Mouse (Mus musculus): Measurements from ENCODE around the gene Scap.

DNA sequence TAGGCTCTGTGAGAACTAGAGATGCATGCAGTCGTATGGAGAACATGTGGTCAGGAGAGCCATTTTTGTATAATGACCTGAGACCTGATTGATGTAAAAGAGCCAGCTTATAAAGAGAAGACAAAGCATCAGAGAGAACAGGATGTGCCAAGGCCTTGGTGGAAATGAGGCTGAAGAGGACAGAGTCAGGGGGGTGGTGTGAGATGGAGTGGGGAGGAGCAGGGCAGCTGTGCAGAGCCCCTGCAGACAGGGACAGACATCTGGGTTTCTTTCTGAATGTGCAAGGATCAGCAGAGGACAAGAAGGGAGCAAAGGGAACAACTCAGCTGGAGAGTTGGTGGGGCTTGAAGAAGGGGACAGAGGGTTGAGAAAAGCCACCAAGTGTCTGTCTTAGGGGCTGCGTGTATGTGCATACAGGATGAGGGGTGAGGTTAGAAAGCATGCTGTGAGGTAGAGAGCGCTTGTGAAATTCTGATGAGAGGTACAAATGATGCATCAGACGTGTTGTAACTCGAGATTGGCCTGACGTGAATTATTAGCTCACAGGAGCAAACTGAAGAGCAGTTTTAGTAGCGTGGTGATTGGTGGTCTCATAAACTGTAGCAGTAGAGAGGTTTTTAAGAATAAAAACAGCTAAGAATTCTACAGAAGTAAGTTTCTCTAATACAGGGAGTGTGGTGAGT lies 12.1 kb downstream of the Scap start:
- TF ChIP-seq CTCF (conservative IDR thresholded peaks at IDR 0.05 in 1 of 2, IDR thresholded peaks at IDR 0.05 in 1 of 2; ENCODE audit: low read depth in 2 of 2, low read length in 2 of 2) (no peak), MEF2A (IDR thresholded peaks at IDR 0.05; ENCODE audit: borderline replicate concordance, low read depth, low read length) (no peak), E2F4 (IDR thresholded peaks at IDR 0.05; ENCODE audit: insufficient replicate concordance, low read depth, low read length) (no peak), GABPA (IDR thresholded peaks at IDR 0.05; ENCODE audit: insufficient replicate concordance, low read depth, low read length) (no peak), ZNF384 (IDR thresholded peaks at IDR 0.05; ENCODE audit: low read depth, low read length) (no peak), TBP (conservative IDR thresholded peaks at IDR 0.05; ENCODE audit: low read depth, low read length) (no peak), ZMIZ1 (IDR thresholded peaks at IDR 0.05; ENCODE audit: low read depth, low read length) (no peak)
